Mouse (Mus musculus): ENCODE data around the gene Myo1h.

The Myo1h gene

GRCm38 (mm10) chr5:114296693-114297631 is 8.0 kb downstream of the Myo1h start:
- peak; percentile 58 for DNase-seq (ENCODE audit: low spot score)

- peak; percentile 83 for DNase-seq (ENCODE audit: low spot score)
These were observed 9.4 kb downstream of the Myo1h start for GRCm38 (mm10) chr5:114298212-114298894.

- DNase-seq (ENCODE audit: low spot score): peak; percentile 88
These were observed 10.3 kb downstream of the Myo1h start for GRCm38 (mm10) chr5:114299156-114299855.

- DNase-seq (ENCODE audit: low spot score): no peak
These were observed 11.1 kb downstream of the Myo1h start for GRCm38 (mm10) chr5:114299883-114300610.

- DNase-seq (ENCODE audit: low spot score): no peak
These were observed 14.2 kb downstream of the Myo1h start for GRCm38 (mm10) chr5:114303166-114303565.

- DNase-seq (ENCODE audit: low spot score): no peak
These were observed 17.5 kb downstream of the Myo1h start for GRCm38 (mm10) chr5:114306496-114306895.

GRCm38 (mm10) chr5:114308765-114309679 is 20.1 kb downstream of the Myo1h start:
- peak; percentile 97 for DNase-seq (ENCODE audit: low spot score)

GRCm38 (mm10) chr5:114309680-114310036 is 20.7 kb downstream of the Myo1h start:
- DNase-seq (ENCODE audit: low spot score): no peak

GRCm38 (mm10) chr5:114323105-114323790 is 34.3 kb downstream of the Myo1h start:
- DNase-seq (ENCODE audit: low spot score): no peak

GRCm38 (mm10) chr5:114323791-114324507 is 35.0 kb downstream of the Myo1h start:
- peak; percentile 82 for DNase-seq (ENCODE audit: low spot score)

GRCm38 (mm10) chr5:114342996-114343395 is 54.0 kb downstream of the Myo1h start:
- DNase-seq (ENCODE audit: low spot score): no peak

- DNase-seq (ENCODE audit: low spot score): no peak
These were observed 54.6 kb downstream of the Myo1h start for GRCm38 (mm10) chr5:114343612-114344011.

- no peak for DNase-seq (ENCODE audit: low spot score)
These were observed 56.6 kb downstream of the Myo1h start for GRCm38 (mm10) chr5:114345538-114345937.

- DNase-seq (ENCODE audit: low spot score): no peak
These were observed 58.0 kb downstream of the Myo1h start for GRCm38 (mm10) chr5:114347005-114347404.

- no peak for DNase-seq (ENCODE audit: low spot score)
These were observed 62.5 kb downstream of the Myo1h start for GRCm38 (mm10) chr5:114351490-114351889.

- DNase-seq (ENCODE audit: low spot score): peak; percentile 78
These were observed 67.4 kb downstream of the Myo1h start for GRCm38 (mm10) chr5:114356250-114356935.

- DNase-seq (ENCODE audit: low spot score): peak; percentile 15
These were observed 68.2 kb downstream of the Myo1h start for GRCm38 (mm10) chr5:114356936-114357751.

- peak; percentile 56 for DNase-seq (ENCODE audit: low spot score)
These were observed 69.9 kb downstream of the Myo1h start for GRCm38 (mm10) chr5:114358833-114359232.

All from retina, embryonic 14.5 days (tissue).